Mouse (Mus musculus) intestine, embryonic 16.5 days (tissue): Measurements from ENCODE around the gene Phf21b. TPM values are rescaled to one million over a fixed set of nuclear protein-coding genes. Genes with fewer than 3 reads are reported as not detected.

ENCODE experiments used
- ATAC-seq: fragments of 200-750 bp; cut with Nextera tagmentation; 2 replicates; pipeline ENCODE4 v1.8.0; 2017; ENCODE audit warnings: moderate TSS enrichment, moderate library complexity
- H3K27ac ChIP-seq: fragments of 300-500 bp; sonication (generic); 2 replicates; pipeline ENCODE4 v1.5.1; 2014; ENCODE audit warnings: mild to moderate bottlenecking, low read length
- H3K27me3 ChIP-seq: fragments of 300-500 bp; sonication (generic); replicated peaks from 2 replicates; pipeline ENCODE4 v1.6.1; 2014; ENCODE audit warnings: low read length, control low read depth, mixed read lengths; ENCODE audit not compliant: control insufficient read depth, insufficient read depth
- H3K36me3 ChIP-seq: fragments of 300-500 bp; sonication (generic); 2 replicates; pipeline ENCODE4 v1.6.1; 2014; ENCODE audit warnings: low read length, control low read depth; ENCODE audit not compliant: control insufficient read depth, insufficient read depth
- H3K4me1 ChIP-seq: fragments of 300-500 bp; sonication (generic); 2 replicates; pipeline ENCODE4 v1.6.1; 2014; ENCODE audit warnings: low read length, control low read depth, mixed read lengths; ENCODE audit not compliant: control insufficient read depth, insufficient read depth
- H3K4me2 ChIP-seq: fragments of 300-500 bp; sonication (generic); 2 replicates; pipeline ENCODE4 v1.6.1; 2014; ENCODE audit warnings: low read depth, low read length, control low read depth
- H3K4me3 ChIP-seq: fragments of 300-500 bp; sonication (generic); 2 replicates; pipeline ENCODE4 v1.5.1; 2014; ENCODE audit warnings: mild to moderate bottlenecking, low read length
- H3K9ac ChIP-seq: fragments of 300-500 bp; sonication (generic); 2 replicates; pipeline ENCODE4 v1.6.1; 2014; ENCODE audit warnings: low read depth, low read length
- H3K9me3 ChIP-seq: fragments of 300-500 bp; sonication (generic); 2 replicates; pipeline ENCODE4 v1.6.1; 2016; ENCODE audit warnings: low read length, control low read depth; ENCODE audit not compliant: control insufficient read depth
- WGBS: fragments of 180-500 bp; shearing (Covaris S2); extraction: QIAGEN DNeasy Blood & Tissue Kit; methylation state at CpG from one replicate; pipeline ENCODE4 v1.1.7; 2014; 5-methylcytosine and 5-hydroxymethylcytosine counted together
- polyA plus RNA-seq: library from polyadenylated mRNA; unstranded; fragments of >200 nt; fragmentation: Nextera tagmentation; extraction: Ambion mirVana; gene quantifications from 2 replicates; pipeline ENCODE4 v1.2.1, GENCODE M21; 2015

Phf21b gene
- polyA plus RNA-seq, 1 experiment from 2014 or later = 0.43 TPM

- ATAC-seq = peak; percentile 90
- 35% methylated on average over 21 of the region's 21 CpGs for WGBS
- Histone ChIP-seq H3K4me2 (0 out of 2 replicates have a peak overlapping the region, but pooled peaks have one; percentile 9), H3K27ac (no peak overlapping the region), H3K36me3 (no peaks in the 10 kb centered on the region), H3K4me1 (peaks cover 12% of the 10 kb centered on the region), H3K4me3 (no peak overlapping the region), H3K27me3 (no peaks in the 10 kb centered on the region), H3K9ac (no peak overlapping the region), H3K9me3 (no peaks in the 10 kb centered on the region)
These were observed 46.4 kb downstream of the Phf21b start for GRCm38 (mm10) chr15:84809275-84809952.

GRCm38 (mm10) chr15:84803685-84804084 is 52.2 kb downstream of the Phf21b start:
- no peak for ATAC-seq
- H3K36me3 ChIP-seq = no peaks in the 10 kb centered on the region
- no peak overlapping the region for H3K9ac ChIP-seq
- H3K4me2 ChIP-seq = no peak overlapping the region
- no peak overlapping the region for H3K4me3 ChIP-seq
- WGBS = 55% methylated on average over 3 of the region's 3 CpGs
- no peak overlapping the region for H3K27ac ChIP-seq
- no peaks in the 10 kb centered on the region for H3K9me3 ChIP-seq
- H3K27me3 ChIP-seq = no peaks in the 10 kb centered on the region
- H3K4me1 ChIP-seq = no peaks in the 10 kb centered on the region

GRCm38 (mm10) chr15:84800132-84800531 is 55.7 kb downstream of the Phf21b start:
- no peaks in the 10 kb centered on the region; the same call in none of the 2 replicates for H3K36me3 ChIP-seq
- H3K27ac ChIP-seq = no peak overlapping the region
- no peaks in the 10 kb centered on the region for H3K27me3 ChIP-seq
- no peak for ATAC-seq
- no peaks in the 10 kb centered on the region for H3K9me3 ChIP-seq
- no peak overlapping the region for H3K9ac ChIP-seq
- H3K4me2 ChIP-seq = no peak overlapping the region
- 85% methylated on average over 5 of the region's 5 CpGs for WGBS
- no peaks in the 10 kb centered on the region for H3K4me1 ChIP-seq
- no peak overlapping the region for H3K4me3 ChIP-seq

GRCm38 (mm10) chr15:84793649-84794048 is 62.2 kb downstream of the Phf21b start:
- Histone ChIP-seq H3K4me1 (no peaks in the 10 kb centered on the region), H3K9me3 (no peaks in the 10 kb centered on the region), H3K27me3 (no peaks in the 10 kb centered on the region), H3K27ac (no peak overlapping the region), H3K9ac (no peak overlapping the region), H3K4me3 (no peak overlapping the region), H3K4me2 (no peak overlapping the region), H3K36me3 (no peaks in the 10 kb centered on the region; the same call in none of the 2 replicates)
- ATAC-seq = no peak
- 80% methylated on average over 5 of the region's 5 CpGs for WGBS

- Histone ChIP-seq H3K36me3 (no peaks in the 10 kb centered on the region), H3K27ac (no peak overlapping the region), H3K9me3 (no peaks in the 10 kb centered on the region), H3K4me2 (no peak overlapping the region), H3K4me1 (no peaks in the 10 kb centered on the region), H3K4me3 (no peak overlapping the region), H3K27me3 (no peaks in the 10 kb centered on the region), H3K9ac (no peak overlapping the region)
- 85% methylated on average over 10 of the region's 10 CpGs for WGBS
- no peak for ATAC-seq
These were observed 68.7 kb downstream of the Phf21b start for GRCm38 (mm10) chr15:84787161-84787560.

- ATAC-seq = no peak
- no peaks in the 10 kb centered on the region for H3K36me3 ChIP-seq
- no peak overlapping the region for H3K27ac ChIP-seq
- no peak overlapping the region for H3K4me3 ChIP-seq
- H3K27me3 ChIP-seq = no peaks in the 10 kb centered on the region
- H3K4me1 ChIP-seq = no peaks in the 10 kb centered on the region
- H3K9ac ChIP-seq = no peak overlapping the region
- no peak overlapping the region for H3K4me2 ChIP-seq
- 95% methylated on average over 16 of the region's 16 CpGs for WGBS
- H3K9me3 ChIP-seq = no peaks in the 10 kb centered on the region
These were observed 71.0 kb downstream of the Phf21b start for GRCm38 (mm10) chr15:84784812-84785211.

GRCm38 (mm10) chr15:84778587-84778986 is 77.3 kb downstream of the Phf21b start:
- no peak for ATAC-seq
- WGBS = 54% methylated on average over 5 of the region's 5 CpGs

GRCm38 (mm10) chr15:84775421-84776174 is 80.3 kb downstream of the Phf21b start:
- ATAC-seq = no peak
- H3K27ac ChIP-seq = no peak overlapping the region
- H3K9ac ChIP-seq = no peak overlapping the region
- 62% methylated on average over 20 of the region's 20 CpGs for WGBS
- H3K9me3 ChIP-seq = no peaks in the 10 kb centered on the region
- H3K4me2 ChIP-seq = no peak overlapping the region
- no peaks in the 10 kb centered on the region for H3K4me1 ChIP-seq
- no peak overlapping the region for H3K4me3 ChIP-seq
- H3K36me3 ChIP-seq = no peaks in the 10 kb centered on the region
- no peaks in the 10 kb centered on the region for H3K27me3 ChIP-seq

More at GRCm38 (mm10) chr15:84778587-84778986, 77.3 kb downstream of the Phf21b start:
- Histone ChIP-seq H3K9ac (no peak overlapping the region), H3K36me3 (no peaks in the 10 kb centered on the region), H3K4me2 (no peak overlapping the region), H3K27ac (no peak overlapping the region), H3K4me1 (no peaks in the 10 kb centered on the region), H3K9me3 (no peaks in the 10 kb centered on the region), H3K4me3 (no peak overlapping the region), H3K27me3 (no peaks in the 10 kb centered on the region)

- ATAC-seq = no peak; the same call in 1 of the 2 replicates
- Histone ChIP-seq H3K4me2 (no peak overlapping the region), H3K4me3 (no peak overlapping the region), H3K9me3 (no peaks in the 10 kb centered on the region), H3K9ac (no peak overlapping the region), H3K36me3 (no peaks in the 10 kb centered on the region), H3K4me1 (no peaks in the 10 kb centered on the region), H3K27ac (no peak overlapping the region), H3K27me3 (no peaks in the 10 kb centered on the region)
- WGBS = 75% methylated on average over 21 of the region's 21 CpGs
These were observed 83.4 kb downstream of the Phf21b start for GRCm38 (mm10) chr15:84772191-84773111.
